Mouse (Mus musculus) limb, embryonic 15.5 days (tissue): ENCODE measurements around the gene Adk. TPM values are rescaled to one million over a fixed set of nuclear protein-coding genes. Genes with fewer than 3 reads are reported as not detected.
A peak's percentile ranks its signal among the peaks of the same experiment; 100 is the strongest.

Source experiments
- ATAC-seq: fragments of 200-750 bp; cut with Nextera tagmentation; 2 replicates; pipeline ENCODE4 v1.8.0; 2017; ENCODE audit warnings: low read depth, moderate TSS enrichment; ENCODE audit not compliant: insufficient number of reproducible peaks, low FRiP score, low TSS enrichment
- H3K27ac ChIP-seq: fragments of 300-500 bp; sonication (generic); 2 replicates; pipeline ENCODE4 v1.5.1; 2015; ENCODE audit warnings: moderate library complexity, mild to moderate bottlenecking, inconsistent platforms
- H3K27me3 ChIP-seq: fragments of 300-500 bp; sonication (generic); 2 replicates; pipeline ENCODE4 v1.6.1; 2015; ENCODE audit warnings: inconsistent platforms
- H3K36me3 ChIP-seq: fragments of 300-500 bp; sonication (generic); 2 replicates; pipeline ENCODE4 v1.6.1; 2015; ENCODE audit warnings: inconsistent platforms
- H3K4me1 ChIP-seq: fragments of 300-500 bp; sonication (generic); 2 replicates; pipeline ENCODE4 v1.6.1; 2015; ENCODE audit warnings: inconsistent platforms
- H3K4me2 ChIP-seq: fragments of 300-500 bp; sonication (generic); 2 replicates; pipeline ENCODE4 v1.6.1; 2015; ENCODE audit warnings: mild to moderate bottlenecking, inconsistent platforms
- H3K4me3 ChIP-seq: fragments of 300-500 bp; sonication (generic); 2 replicates; pipeline ENCODE4 v1.5.1; 2015; ENCODE audit warnings: mild to moderate bottlenecking, inconsistent platforms
- H3K9ac ChIP-seq: fragments of 300-500 bp; sonication (generic); 2 replicates; pipeline ENCODE4 v1.6.1; 2015; ENCODE audit warnings: inconsistent platforms
- H3K9me3 ChIP-seq: fragments of 300-500 bp; sonication (generic); 2 replicates; pipeline ENCODE4 v1.6.1; 2016; ENCODE audit warnings: inconsistent platforms
- WGBS: fragments of 180-500 bp; shearing (Covaris S2); methylation state at CpG from one replicate; pipeline ENCODE4 v1.1.7; 2015; 5-methylcytosine and 5-hydroxymethylcytosine counted together
- polyA plus RNA-seq: library from polyadenylated mRNA; unstranded; fragments of >200 nt; fragmentation: Nextera tagmentation; extraction: Ambion mirVana; gene quantifications from 2 replicates; pipeline ENCODE4 v1.2.1, GENCODE M21; 2015

The Adk gene
- 148 TPM in 2 replicates for polyA plus RNA-seq

- Histone ChIP-seq H3K4me1 (0 out of 2 replicates have a peak, but pooled peaks cover 5% of the 10 kb centered on the region), H3K27me3 (no peaks in the 10 kb centered on the region), H3K4me2 (peak within 1 kb of the TSS; percentile 94), H3K4me3 (peak within 1 kb of the TSS; percentile 92), H3K9ac (peak within 1 kb of the TSS; percentile 85), H3K36me3 (no peaks in the 10 kb centered on the region), H3K9me3 (no peaks in the 10 kb centered on the region), H3K27ac (peak within 1 kb of the TSS; percentile 94)
- ATAC-seq: peak; percentile 97
- under 1% methylated on average over 48 of the region's 48 CpGs for WGBS
These were observed at the start of gene Adk, which contains the start of gene Ap3m1 for GRCm38 (mm10) chr14:21052112-21052780. TSS of gene Adk (plus strand) at chr14:21052574. TSS of gene Ap3m1 (minus strand) at chr14:21052508.

GRCm38 (mm10) chr14:21013800-21014334 lies 38.5 kb upstream of the Adk start:
- Histone ChIP-seq H3K4me3 (no peak overlapping the region), H3K9me3 (no peaks in the 10 kb centered on the region), H3K4me1 (no peaks in the 10 kb centered on the region), H3K27ac (no peak overlapping the region), H3K27me3 (no peaks in the 10 kb centered on the region), H3K9ac (no peak overlapping the region), H3K4me2 (no peak overlapping the region), H3K36me3 (peaks cover 36% of the 10 kb centered on the region)
- 80% methylated on average over 5 of the region's 5 CpGs for WGBS
- ATAC-seq: no peak

DNA sequence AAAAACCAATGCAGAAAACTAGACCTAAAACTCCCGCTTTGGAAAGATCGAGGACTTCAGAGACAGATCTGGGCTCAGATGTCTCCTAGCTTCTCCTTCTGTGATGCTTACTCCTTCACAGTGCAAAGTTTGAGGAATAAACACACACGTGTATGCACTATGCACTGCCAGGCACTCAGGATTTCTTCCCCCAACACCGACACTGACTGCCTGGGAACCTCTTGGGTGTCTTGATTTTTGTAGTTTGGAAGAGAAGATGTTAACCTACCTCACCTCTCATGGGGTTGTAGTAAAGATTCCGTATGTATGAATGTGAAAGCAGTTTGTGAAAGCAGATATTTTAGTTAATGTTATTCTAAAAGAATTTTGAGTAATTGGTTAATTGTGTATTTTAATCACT lies 34.5 kb upstream of the Adk start:
- no peak overlapping the region for H3K4me3 ChIP-seq
- no peak for ATAC-seq
- no peaks in the 10 kb centered on the region for H3K4me1 ChIP-seq
- 89% methylated on average over 5 of the region's 5 CpGs for WGBS
- H3K9ac ChIP-seq: no peak overlapping the region
- H3K27me3 ChIP-seq: no peaks in the 10 kb centered on the region
- peaks cover 64% of the 10 kb centered on the region for H3K36me3 ChIP-seq
- H3K27ac ChIP-seq: no peak overlapping the region
- H3K9me3 ChIP-seq: no peaks in the 10 kb centered on the region
- no peak overlapping the region for H3K4me2 ChIP-seq

DNA sequence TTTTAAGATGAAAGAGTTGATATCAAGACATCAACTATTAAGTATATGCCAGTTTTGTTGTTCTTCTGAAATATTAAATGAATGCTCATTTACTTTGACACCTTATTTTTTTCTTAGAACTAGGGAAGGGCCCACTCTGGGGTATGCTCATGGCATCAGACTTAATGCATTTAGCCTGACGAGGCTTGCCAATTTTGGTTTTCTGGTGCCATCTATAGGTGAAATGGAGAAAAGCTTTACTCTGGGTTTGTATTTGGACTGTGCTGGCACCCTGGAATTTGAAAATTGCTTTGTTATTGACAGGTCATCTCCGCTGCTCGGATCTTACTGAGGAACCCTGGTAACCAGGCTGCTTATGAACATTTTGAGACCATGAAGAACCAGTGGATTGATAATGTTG lies 33.4 kb upstream of the Adk start:
- H3K27me3 ChIP-seq: no peaks in the 10 kb centered on the region
- H3K4me2 ChIP-seq: no peak overlapping the region
- ATAC-seq: no peak
- H3K36me3 ChIP-seq: peaks cover 73% of the 10 kb centered on the region
- H3K4me1 ChIP-seq: no peaks in the 10 kb centered on the region
- no peaks in the 10 kb centered on the region for H3K9me3 ChIP-seq
- H3K4me3 ChIP-seq: no peak overlapping the region
- H3K9ac ChIP-seq: no peak overlapping the region
- WGBS: 46% methylated on average over 3 of the region's 3 CpGs
- H3K27ac ChIP-seq: no peak overlapping the region

- H3K27me3 ChIP-seq: no peaks in the 10 kb centered on the region
- H3K27ac ChIP-seq: no peak overlapping the region
- H3K4me1 ChIP-seq: no peaks in the 10 kb centered on the region
- H3K36me3 ChIP-seq: peaks cover 79% of the 10 kb centered on the region
- no peak overlapping the region for H3K4me3 ChIP-seq
- no peaks in the 10 kb centered on the region for H3K9me3 ChIP-seq
- no peak overlapping the region for H3K9ac ChIP-seq
- no peak overlapping the region for H3K4me2 ChIP-seq
- 92% methylated on average over 8 of the region's 8 CpGs for WGBS
- no peak for ATAC-seq
These were observed 31.9 kb upstream of the Adk start for GRCm38 (mm10) chr14:21020435-21020834.

GRCm38 (mm10) chr14:21027542-21027941 lies 24.8 kb upstream of the Adk start:
- no peak overlapping the region for H3K27ac ChIP-seq
- no peak overlapping the region for H3K4me2 ChIP-seq
- no peaks in the 10 kb centered on the region for H3K9me3 ChIP-seq
- no peak for ATAC-seq
- H3K9ac ChIP-seq: no peak overlapping the region
- no peaks in the 10 kb centered on the region for H3K27me3 ChIP-seq
- no peak overlapping the region for H3K4me3 ChIP-seq
- H3K36me3 ChIP-seq: peaks cover 71% of the 10 kb centered on the region
- H3K4me1 ChIP-seq: peaks cover 7% of the 10 kb centered on the region

- no peak overlapping the region for H3K27ac ChIP-seq
- no peaks in the 10 kb centered on the region for H3K27me3 ChIP-seq
- 88% methylated on average over 11 of the region's 11 CpGs for WGBS
- H3K9me3 ChIP-seq: no peaks in the 10 kb centered on the region
- peaks cover 63% of the 10 kb centered on the region for H3K36me3 ChIP-seq
- H3K4me1 ChIP-seq: peaks cover 7% of the 10 kb centered on the region
- H3K4me2 ChIP-seq: no peak overlapping the region
- no peak overlapping the region for H3K4me3 ChIP-seq
- ATAC-seq: no peak
- no peak overlapping the region for H3K9ac ChIP-seq
These were observed 23.2 kb upstream of the Adk start for GRCm38 (mm10) chr14:21029025-21029659.

DNA sequence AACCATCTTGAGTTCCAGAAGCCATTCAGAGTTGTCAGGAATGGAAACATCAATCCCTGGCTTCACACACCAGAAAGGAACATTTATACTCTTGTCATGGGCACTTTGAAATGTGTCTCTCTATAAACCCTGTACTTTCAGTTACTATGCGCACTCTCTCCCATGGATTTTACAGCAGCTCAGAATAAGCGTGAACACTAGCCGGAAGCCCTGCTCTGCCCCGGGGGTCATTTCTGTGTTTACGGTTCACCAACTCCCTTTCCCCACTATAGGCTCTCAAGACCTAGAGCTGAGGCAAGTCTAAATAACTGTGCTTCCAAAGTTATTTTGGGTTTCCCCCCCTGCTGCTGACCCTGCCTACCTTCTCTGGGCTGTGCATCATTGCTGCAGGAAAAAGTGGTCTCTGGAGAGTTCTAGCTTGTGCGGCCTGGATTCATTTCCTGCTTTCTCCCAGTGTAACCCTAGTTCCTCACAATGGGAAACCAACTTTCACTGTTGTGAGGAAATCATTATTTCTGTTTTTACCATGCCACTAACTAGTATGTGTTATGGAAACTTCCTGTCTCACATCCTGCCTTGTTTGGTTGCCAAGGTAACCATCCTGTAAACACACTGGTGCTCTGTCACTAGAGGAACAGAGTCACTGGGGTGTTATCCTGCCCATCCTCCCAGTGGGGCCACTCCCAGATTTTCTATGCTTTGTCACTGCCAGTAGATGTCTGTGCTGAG lies 20.4 kb upstream of the Adk start:
- WGBS: 46% methylated on average over 6 of the region's 6 CpGs

GRCm38 (mm10) chr14:21034271-21034670 lies 18.1 kb upstream of the Adk start:
- no peak for ATAC-seq
- H3K9ac ChIP-seq: no peak overlapping the region
- H3K27ac ChIP-seq: no peak overlapping the region
- H3K4me1 ChIP-seq: peaks cover 7% of the 10 kb centered on the region
- H3K4me2 ChIP-seq: no peak overlapping the region
- no peaks in the 10 kb centered on the region for H3K27me3 ChIP-seq
- no peak overlapping the region for H3K4me3 ChIP-seq
- peaks cover 50% of the 10 kb centered on the region for H3K36me3 ChIP-seq
- no peaks in the 10 kb centered on the region for H3K9me3 ChIP-seq
- 82% methylated on average over 4 of the region's 4 CpGs for WGBS

More for the DNA sequence above, 20.4 kb upstream of the Adk start:
- Histone ChIP-seq H3K36me3 (peaks cover 62% of the 10 kb centered on the region), H3K27me3 (no peaks in the 10 kb centered on the region), H3K4me1 (peaks cover 7% of the 10 kb centered on the region), H3K4me3 (no peak overlapping the region), H3K4me2 (no peak overlapping the region), H3K9me3 (no peaks in the 10 kb centered on the region), H3K27ac (peak overlapping the region; percentile 62), H3K9ac (no peak overlapping the region)
- peak; percentile 48; the same call in 1 of the 2 replicates for ATAC-seq

DNA sequence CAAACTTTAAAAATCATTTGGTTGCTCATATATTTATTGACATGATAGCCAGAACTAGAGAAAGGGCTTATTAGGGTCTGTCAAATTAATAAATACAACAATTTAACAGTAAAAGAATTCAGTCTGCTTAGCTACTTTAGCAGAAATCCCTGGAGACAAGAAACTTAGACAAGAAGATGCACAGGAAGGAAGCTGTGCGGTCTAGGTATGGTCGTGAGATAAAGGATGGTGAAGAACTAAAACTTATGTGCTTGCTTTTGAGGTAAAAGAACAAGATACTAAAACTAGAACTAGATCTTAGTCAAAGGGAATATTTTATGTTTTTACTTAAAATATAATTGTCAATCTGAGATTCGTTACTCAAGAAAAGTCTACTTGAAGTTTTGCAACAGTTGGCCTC lies 17.6 kb upstream of the Adk start:
- no peak overlapping the region for H3K27ac ChIP-seq
- H3K36me3 ChIP-seq: peaks cover 51% of the 10 kb centered on the region
- no peak for ATAC-seq

GRCm38 (mm10) chr14:21039077-21039476 lies 13.3 kb upstream of the Adk start:
- Histone ChIP-seq H3K9ac (no peak overlapping the region), H3K9me3 (no peaks in the 10 kb centered on the region), H3K27ac (no peak overlapping the region), H3K4me3 (no peak overlapping the region), H3K4me2 (no peak overlapping the region), H3K36me3 (peaks cover 37% of the 10 kb centered on the region), H3K4me1 (no peaks in the 10 kb centered on the region), H3K27me3 (no peaks in the 10 kb centered on the region)
- 88% methylated on average over 12 of the region's 12 CpGs for WGBS
- ATAC-seq: no peak

More for the DNA sequence above, 17.6 kb upstream of the Adk start:
- Histone ChIP-seq H3K4me1 (peaks cover 7% of the 10 kb centered on the region), H3K9me3 (no peaks in the 10 kb centered on the region), H3K9ac (no peak overlapping the region), H3K4me3 (no peak overlapping the region), H3K4me2 (no peak overlapping the region), H3K27me3 (no peaks in the 10 kb centered on the region)
- 86% methylated on average over 3 of the region's 3 CpGs for WGBS

GRCm38 (mm10) chr14:21039623-21040022 lies 12.8 kb upstream of the Adk start:
- Histone ChIP-seq H3K9me3 (no peaks in the 10 kb centered on the region), H3K4me2 (no peak overlapping the region), H3K4me1 (no peaks in the 10 kb centered on the region), H3K36me3 (peaks cover 33% of the 10 kb centered on the region), H3K27ac (no peak overlapping the region), H3K27me3 (no peaks in the 10 kb centered on the region), H3K9ac (no peak overlapping the region), H3K4me3 (no peak overlapping the region)
- ATAC-seq: no peak
- 87% methylated on average over 4 of the region's 4 CpGs for WGBS
